Mouse (Mus musculus) midbrain, postnatal 0 days (tissue): Measurements from ENCODE around the gene Ankrd16. TPM values are rescaled to one million over a fixed set of nuclear protein-coding genes. Genes with fewer than 3 reads are reported as not detected.

Experiments used
- ATAC-seq: fragments of 200-750 bp; cut with Nextera tagmentation; 2 replicates; pipeline ENCODE4 v1.8.0; 2017; ENCODE audit warnings: moderate number of reproducible peaks, mild to moderate bottlenecking, moderate TSS enrichment, moderate library complexity; ENCODE audit not compliant: low FRiP score
- DNase-seq: peaks from one replicate; pipeline ENCODE4 v3.0.0-alpha.2; 2015; ENCODE audit warnings: low spot score
- H3K27ac ChIP-seq: fragments of 300-500 bp; sonication (generic); 2 replicates; pipeline ENCODE4 v1.5.1; 2014; ENCODE audit warnings: low read depth, mild to moderate bottlenecking, low read length, mixed read lengths
- H3K27me3 ChIP-seq: fragments of 300-500 bp; sonication (generic); 2 replicates; pipeline ENCODE4 v1.6.1; 2014; ENCODE audit warnings: low read length, control low read depth, mixed read lengths; ENCODE audit not compliant: insufficient read depth
- H3K36me3 ChIP-seq: fragments of 300-500 bp; sonication (generic); 2 replicates; pipeline ENCODE4 v1.6.1; 2014; ENCODE audit warnings: low read length, control low read depth, mixed read lengths; ENCODE audit not compliant: insufficient read depth
- H3K4me1 ChIP-seq: fragments of 300-500 bp; sonication (generic); 2 replicates; pipeline ENCODE4 v1.6.1; 2014; ENCODE audit warnings: mild to moderate bottlenecking, control low read depth, antibody characterized with exemption, low read length, mixed read lengths; ENCODE audit not compliant: insufficient read depth
- H3K4me2 ChIP-seq: fragments of 300-500 bp; sonication (generic); 2 replicates; pipeline ENCODE4 v1.6.1; 2014; ENCODE audit warnings: low read depth, mild to moderate bottlenecking, low read length, mixed read lengths; ENCODE audit not compliant: poor library complexity, severe bottlenecking
- H3K4me3 ChIP-seq: fragments of 300-500 bp; sonication (generic); 2 replicates; pipeline ENCODE4 v1.5.1; 2014; ENCODE audit warnings: low read depth, mild to moderate bottlenecking, low read length, moderate library complexity
- H3K9ac ChIP-seq: fragments of 300-500 bp; sonication (generic); replicated peaks from 2 replicates; pipeline ENCODE4 v1.6.1; 2014; ENCODE audit warnings: mild to moderate bottlenecking, low read length, moderate library complexity, mixed read lengths; ENCODE audit not compliant: poor library complexity, severe bottlenecking
- H3K9me3 ChIP-seq: fragments of 300-500 bp; sonication (generic); 2 replicates; pipeline ENCODE4 v1.6.1; 2016; ENCODE audit warnings: low read length, control low read depth
- CTCF ChIP-seq: IDR thresholded peaks from 2 replicates; pipeline ENCODE4 v1.5.1; 2016; ENCODE audit warnings: antibody characterized with exemption, mild to moderate bottlenecking
- WGBS: fragments of 180-500 bp; shearing (Covaris S2); extraction: QIAGEN DNeasy Blood & Tissue Kit; methylation state at CpG from one replicate; pipeline ENCODE4 v1.1.7; 2014; 5-methylcytosine and 5-hydroxymethylcytosine counted together
- polyA plus RNA-seq: library from polyadenylated mRNA; unstranded; fragments of >200 nt; fragmentation: Nextera tagmentation; extraction: Ambion mirVana; gene quantifications from 2 replicates; pipeline ENCODE4 v1.2.1, GENCODE M21; 2015
- total RNA-seq: library from RNA; depleted of rRNA; stranded (reverse); fragments of >200 nt; gene quantifications from 2 replicates; pipeline ENCODE4 v1.2.3, GENCODE M21; 2014

Gene Ankrd16
- total and polyA plus RNA-seq, 2 experiments from 2014 or later, result 36.3 to 45.2 TPM

DNA sequence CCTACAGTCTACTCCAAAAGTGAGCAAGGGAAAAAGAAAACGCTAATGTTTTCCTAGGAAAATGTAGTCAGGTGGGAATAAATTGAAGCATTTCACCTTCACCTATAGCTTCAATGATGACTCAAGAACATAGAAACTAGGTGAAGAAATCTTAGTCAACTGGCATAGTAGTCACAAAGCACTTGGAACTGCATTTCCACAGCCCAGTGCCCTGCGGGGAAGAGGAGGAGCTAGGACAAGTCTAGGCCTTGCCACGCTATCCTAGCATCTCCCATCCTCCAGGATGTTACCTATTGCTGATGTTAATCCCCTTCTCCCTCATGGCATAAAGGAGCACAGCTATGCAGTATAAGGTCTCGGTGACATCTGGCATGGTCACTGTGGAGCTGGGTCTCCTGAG lies 15.1 kb upstream of the Ankrd16 start:
- DNase-seq (no peak), ATAC-seq (no peak)
- Histone ChIP-seq H3K4me2 (no peak overlapping the region), H3K27ac (no peak overlapping the region), H3K27me3 (no peaks in the 10 kb centered on the region), H3K9ac (no peak overlapping the region), H3K9me3 (no peaks in the 10 kb centered on the region), H3K4me3 (no peak overlapping the region), H3K36me3 (peaks cover 82% of the 10 kb centered on the region), H3K4me1 (no peaks in the 10 kb centered on the region)
- TF ChIP-seq CTCF, result no peak
- WGBS, result 96% methylated on average over 4 of the region's 4 CpGs

DNA sequence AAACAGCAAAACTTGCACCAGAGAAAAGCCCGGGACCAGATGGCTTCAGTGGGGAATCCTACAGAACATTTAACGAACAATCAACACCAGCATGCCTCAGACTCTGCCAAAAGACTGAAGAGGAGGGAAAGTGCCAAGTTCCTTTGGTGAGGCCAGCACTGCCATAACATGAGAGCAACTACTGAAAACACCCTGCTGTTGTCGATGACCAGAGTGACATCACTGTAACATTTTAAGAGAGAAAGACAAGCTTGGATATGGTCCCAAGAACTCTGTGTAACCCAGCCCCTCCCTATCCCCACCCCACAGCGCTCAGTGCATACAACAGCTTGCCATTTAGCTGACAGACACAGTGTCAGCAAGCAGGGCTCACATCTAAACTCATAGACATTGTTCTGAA lies 12.0 kb upstream of the Ankrd16 start:
- peak; percentile 78 for DNase-seq
- Histone ChIP-seq H3K4me2 (no peak overlapping the region), H3K27ac (no peak overlapping the region), H3K4me1 (no peaks in the 10 kb centered on the region), H3K9ac (no peak overlapping the region), H3K27me3 (no peaks in the 10 kb centered on the region), H3K9me3 (no peaks in the 10 kb centered on the region), H3K36me3 (peaks cover 52% of the 10 kb centered on the region), H3K4me3 (no peak overlapping the region)
- no peak; the same call in 1 of the 2 replicates for ATAC-seq
- 79% methylated on average over 4 of the region's 4 CpGs for WGBS
- TF ChIP-seq CTCF, result no peak

DNA sequence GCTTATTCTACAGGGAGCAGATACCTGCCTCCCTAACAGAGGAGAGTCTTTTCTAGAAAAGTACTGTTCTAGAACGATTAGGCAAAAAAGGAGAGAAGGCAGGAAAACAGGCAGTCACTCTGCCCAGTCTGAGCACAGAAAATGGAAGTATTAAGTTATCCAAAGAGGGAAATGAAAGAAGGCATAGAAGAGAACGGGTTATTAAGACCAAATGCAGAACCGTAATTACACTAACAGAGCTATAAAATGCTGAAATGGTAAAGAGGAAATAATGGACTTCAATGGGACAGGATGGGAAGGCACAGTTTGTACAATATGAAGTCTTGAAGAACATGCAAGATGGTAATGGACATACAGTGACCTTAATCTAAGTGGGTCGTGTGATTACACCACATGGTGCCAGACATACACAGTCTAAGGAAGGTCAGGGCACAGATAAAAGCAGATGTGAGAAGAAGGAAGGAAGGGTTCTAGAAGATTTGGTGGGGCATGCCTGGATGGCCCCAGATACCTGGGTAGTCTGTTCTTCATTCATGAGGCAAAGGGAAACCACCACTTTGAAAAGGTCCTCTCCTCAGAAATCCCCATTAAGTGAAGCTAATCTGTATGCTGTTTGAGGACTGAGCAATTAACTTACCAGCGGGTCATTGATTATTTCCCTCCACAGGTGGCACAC lies 11.1 kb upstream of the Ankrd16 start:
- WGBS, result 84% methylated on average over 5 of the region's 5 CpGs

DNA sequence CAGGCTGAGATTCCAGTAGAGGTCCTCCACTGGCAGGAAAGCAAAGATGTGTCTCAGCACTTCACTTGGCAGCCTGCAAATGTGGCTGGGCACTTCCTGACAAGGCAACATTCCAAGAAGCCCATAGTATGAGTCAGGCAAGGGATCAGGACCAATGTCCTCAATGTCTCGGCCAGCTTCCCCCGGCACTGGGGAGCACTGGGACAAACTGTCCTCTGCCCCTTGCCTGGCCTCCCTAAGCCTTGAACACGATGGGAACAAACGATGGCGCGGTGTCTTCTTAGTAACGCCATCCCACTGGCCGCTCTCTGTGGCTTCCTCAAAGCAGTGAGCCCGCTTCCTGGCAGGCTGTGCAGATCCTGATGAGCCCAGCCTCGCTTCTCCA lies 10.5 kb upstream of the Ankrd16 start:
- 82% methylated on average over 10 of the region's 10 CpGs for WGBS

More for the DNA sequence above, 11.1 kb upstream of the Ankrd16 start:
- H3K9me3 ChIP-seq, result no peaks in the 10 kb centered on the region
- H3K36me3 ChIP-seq, result peaks cover 43% of the 10 kb centered on the region
- no peak for TF ChIP-seq CTCF
- H3K27me3 ChIP-seq, result no peaks in the 10 kb centered on the region
- H3K4me1 ChIP-seq, result no peaks in the 10 kb centered on the region
- H3K9ac ChIP-seq, result no peak overlapping the region
- no peak overlapping the region for H3K27ac ChIP-seq
- H3K4me2 ChIP-seq, result no peak overlapping the region
- no peak overlapping the region for H3K4me3 ChIP-seq
- ATAC-seq (no peak), DNase-seq (no peak)

DNA sequence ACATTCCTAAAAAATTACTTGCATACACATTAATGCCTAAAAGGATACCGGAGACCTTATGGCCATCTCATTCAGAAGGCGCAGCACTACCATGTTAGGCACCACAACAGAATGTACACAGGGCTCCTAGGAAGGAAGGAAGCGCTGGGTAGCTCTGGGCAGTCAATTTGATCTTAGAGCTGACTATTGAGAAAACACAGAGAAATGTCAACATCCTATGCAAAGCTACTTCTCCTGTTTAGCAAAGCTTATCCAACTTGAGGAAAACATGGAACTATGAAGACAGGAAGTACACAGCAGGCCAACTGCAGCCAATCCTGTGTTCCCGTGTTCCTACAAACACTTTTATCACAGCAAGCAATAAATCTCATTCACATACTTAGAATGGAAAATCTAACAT lies 6.0 kb upstream of the Ankrd16 start:
- Histone ChIP-seq H3K9me3 (no peaks in the 10 kb centered on the region), H3K36me3 (peaks cover 6% of the 10 kb centered on the region), H3K4me1 (peaks cover 10% of the 10 kb centered on the region; the same call in 1 of the 2 replicates), H3K4me3 (no peak overlapping the region), H3K27ac (no peak overlapping the region), H3K9ac (no peak overlapping the region), H3K4me2 (no peak overlapping the region), H3K27me3 (no peaks in the 10 kb centered on the region)
- 87% methylated on average over 4 of the region's 4 CpGs for WGBS
- TF ChIP-seq CTCF, result no peak
- no peak for ATAC-seq
- no peak for DNase-seq

More for the DNA sequence above, 10.5 kb upstream of the Ankrd16 start:
- DNase-seq (peak; percentile 41), ATAC-seq (0 out of 2 replicates have a peak, but pooled peaks have one; percentile 13)
- Histone ChIP-seq H3K36me3 (peaks cover 37% of the 10 kb centered on the region), H3K27ac (no peak overlapping the region), H3K4me3 (no peak overlapping the region), H3K9me3 (no peaks in the 10 kb centered on the region), H3K4me2 (no peak overlapping the region), H3K27me3 (no peaks in the 10 kb centered on the region), H3K4me1 (no peaks in the 10 kb centered on the region), H3K9ac (no peak overlapping the region)
- TF ChIP-seq CTCF, result no peak

DNA sequence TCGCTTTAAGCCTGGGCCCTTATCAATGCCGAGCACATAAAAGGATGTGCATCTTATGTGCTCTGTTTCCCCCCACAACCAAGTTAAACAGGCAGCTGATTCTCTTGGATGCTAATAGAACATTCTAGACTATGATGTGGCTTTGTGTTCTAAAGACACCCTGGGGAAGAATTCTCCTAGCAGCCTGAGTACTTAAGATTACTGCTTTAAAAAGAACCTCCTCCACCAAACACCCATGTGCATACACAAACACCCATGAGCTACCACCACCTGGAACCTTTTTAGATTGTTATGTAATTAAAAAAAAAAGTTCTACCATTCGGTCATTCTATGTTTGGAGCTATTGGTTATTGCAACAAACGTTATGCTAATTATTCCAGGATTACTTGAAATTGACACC lies 5.3 kb upstream of the Ankrd16 start:
- DNase-seq (no peak), ATAC-seq (no peak)
- Histone ChIP-seq H3K27me3 (no peaks in the 10 kb centered on the region), H3K4me3 (no peak overlapping the region), H3K4me2 (no peak overlapping the region), H3K9me3 (no peaks in the 10 kb centered on the region), H3K9ac (no peak overlapping the region), H3K27ac (no peak overlapping the region), H3K4me1 (peaks cover 10% of the 10 kb centered on the region; the same call in 1 of the 2 replicates), H3K36me3 (peaks cover under 1% of the 10 kb centered on the region)
- 85% methylated on average over 4 of the region's 4 CpGs for WGBS
- no peak for TF ChIP-seq CTCF
